Mouse (Mus musculus) kidney, embryonic 14.5 days (tissue): ENCODE measurements around the gene Nop16. TPM values are rescaled to one million over a fixed set of nuclear protein-coding genes. Genes with fewer than 3 reads are reported as not detected.
A peak's percentile ranks its signal among the peaks of the same experiment; 100 is the strongest.
"Not testable (repeated sequence)": the region's sequence is repeated elsewhere in the genome, so short reads cannot be mapped to it uniquely, and the experiment has no call there.

Experiments
- ATAC-seq: fragments of 200-750 bp; cut with Nextera tagmentation; 2 replicates; pipeline ENCODE4 v1.8.0; 2017; ENCODE audit warnings: moderate number of reproducible peaks, mild to moderate bottlenecking, moderate TSS enrichment, moderate library complexity; ENCODE audit not compliant: low FRiP score, low TSS enrichment
- H3K27ac ChIP-seq: fragments of 300-500 bp; sonication (generic); 2 replicates; pipeline ENCODE4 v1.5.1; 2014; ENCODE audit warnings: low read depth, mild to moderate bottlenecking, low read length, moderate library complexity, mixed read lengths
- H3K27me3 ChIP-seq: fragments of 300-500 bp; sonication (generic); 2 replicates; pipeline ENCODE4 v1.6.1; 2014; ENCODE audit warnings: mild to moderate bottlenecking, low read length; ENCODE audit not compliant: control insufficient read depth, insufficient read depth
- H3K36me3 ChIP-seq: fragments of 300-500 bp; sonication (generic); 2 replicates; pipeline ENCODE4 v1.6.1; 2014; ENCODE audit warnings: low read length, mixed read lengths; ENCODE audit not compliant: control insufficient read depth, insufficient read depth
- H3K4me1 ChIP-seq: fragments of 300-500 bp; sonication (generic); 2 replicates; pipeline ENCODE4 v1.6.1; 2014; ENCODE audit warnings: low read length, mixed read lengths; ENCODE audit not compliant: control insufficient read depth, insufficient read depth
- H3K4me2 ChIP-seq: fragments of 300-500 bp; sonication (generic); replicated peaks from 2 replicates; pipeline ENCODE4 v1.6.1; 2014; ENCODE audit warnings: low read depth, mild to moderate bottlenecking, low read length
- H3K4me3 ChIP-seq: fragments of 300-500 bp; sonication (generic); 2 replicates; pipeline ENCODE4 v1.5.1; 2014; ENCODE audit warnings: mild to moderate bottlenecking, low read length
- H3K9ac ChIP-seq: fragments of 300-500 bp; sonication (generic); 2 replicates; pipeline ENCODE4 v1.6.1; 2014; ENCODE audit warnings: low read depth, mild to moderate bottlenecking, low read length, moderate library complexity
- H3K9me3 ChIP-seq: fragments of 300-500 bp; sonication (generic); 2 replicates; pipeline ENCODE4 v1.6.1; 2016; ENCODE audit warnings: low read length; ENCODE audit not compliant: control insufficient read depth
- WGBS: fragments of 180-500 bp; shearing (Covaris S2); extraction: QIAGEN DNeasy Blood & Tissue Kit; methylation state at CpG from one replicate; pipeline ENCODE4 v1.1.7; 2014; 5-methylcytosine and 5-hydroxymethylcytosine counted together
- polyA plus RNA-seq: library from polyadenylated mRNA; unstranded; fragments of >200 nt; fragmentation: Nextera tagmentation; extraction: Ambion mirVana; gene quantifications from 2 replicates; pipeline ENCODE4 v1.2.1, GENCODE M21; 2014

Gene Nop16
- polyA plus RNA-seq, 1 experiment from 2014 or later: 88.6 TPM

DNA sequence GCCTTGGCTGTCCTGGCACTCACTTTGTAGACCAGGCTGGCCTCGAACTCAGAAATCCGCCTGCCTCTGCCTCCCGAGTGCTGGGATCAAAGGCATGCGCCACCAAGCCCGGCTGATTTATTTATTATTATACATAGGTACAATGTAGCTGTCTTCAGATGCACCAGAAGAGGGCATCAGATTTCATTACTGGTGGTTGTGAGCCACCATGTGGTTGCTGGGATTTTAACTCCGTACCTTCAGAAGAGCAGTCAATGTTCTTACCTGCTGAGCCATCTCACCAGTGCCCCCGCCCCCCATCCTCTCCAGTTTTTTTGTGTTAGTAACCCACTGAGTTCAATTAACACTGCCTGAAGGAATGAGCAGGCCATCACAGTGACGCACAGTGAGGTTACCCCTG lies 23.3 kb upstream of the Nop16 start:
- H3K4me3 ChIP-seq, H3K9me3 ChIP-seq, ATAC-seq, H3K4me2 ChIP-seq, H3K36me3 ChIP-seq, H3K27me3 ChIP-seq, H3K9ac ChIP-seq, H3K27ac ChIP-seq: not testable (repeated sequence)
- WGBS: 81% methylated on average over 8 of the region's 8 CpGs
- peaks cover 13% of the 10 kb centered on the region; the same call in 1 of the 2 replicates for H3K4me1 ChIP-seq

DNA sequence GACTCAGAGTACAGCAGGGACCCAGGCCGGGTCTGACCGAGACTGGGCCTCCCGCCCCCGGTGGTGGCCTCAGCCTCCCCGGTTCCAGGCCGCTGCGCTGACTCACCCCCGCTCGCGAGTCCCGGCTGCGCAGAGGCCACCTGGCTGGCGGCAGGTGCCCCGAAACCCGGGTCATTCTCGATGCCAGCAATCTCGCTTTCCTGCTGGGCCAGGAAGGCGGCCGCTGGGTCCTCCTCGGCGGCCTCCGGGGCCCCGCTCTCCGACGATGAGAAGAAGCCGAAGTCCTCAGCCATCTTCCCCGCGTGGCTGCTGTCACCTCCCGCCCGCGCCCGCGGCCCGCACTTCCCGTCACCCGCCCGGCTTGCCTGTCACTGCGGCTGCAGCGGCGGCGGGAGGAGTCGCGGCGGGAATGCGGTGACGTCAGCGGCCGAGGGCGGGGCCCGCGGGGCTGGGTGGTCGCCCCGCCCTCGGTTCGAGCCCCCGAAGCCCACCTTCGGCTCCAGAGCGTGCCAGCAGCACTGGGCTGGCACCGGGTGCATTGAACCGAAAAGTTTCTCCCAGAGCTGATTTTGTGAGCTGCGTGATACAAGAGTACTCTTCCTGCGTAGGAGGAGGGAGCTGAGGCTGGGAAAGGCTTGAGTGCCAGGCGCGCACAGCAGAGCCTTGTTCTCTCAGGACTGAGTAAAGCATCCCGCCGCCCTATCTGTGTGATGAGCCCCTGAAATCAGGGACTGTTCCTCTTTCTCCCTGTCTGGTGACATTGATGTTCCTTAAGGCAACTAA lies 21.3 kb upstream of the Nop16 start, which contains the start of gene Cltb:
Cltb (minus strand) TSS at position 373 of the 783 bp plus-strand sequence.
- Histone ChIP-seq H3K4me3 (peak within 1 kb of the TSS; percentile 60), H3K9ac (peak within 1 kb of the TSS; percentile 76), H3K27me3 (no peaks in the 10 kb centered on the region), H3K27ac (peak within 1 kb of the TSS; percentile 15; the same call in 1 of the 2 replicates), H3K36me3 (0 out of 2 replicates have a peak, but pooled peaks cover 5% of the 10 kb centered on the region), H3K4me2 (peak within 1 kb of the TSS; percentile 89), H3K9me3 (no peaks in the 10 kb centered on the region), H3K4me1 (peaks cover 13% of the 10 kb centered on the region; the same call in 1 of the 2 replicates)
- peak; percentile 65 for ATAC-seq
- WGBS: under 1% methylated on average over 63 of the region's 66 CpGs

DNA sequence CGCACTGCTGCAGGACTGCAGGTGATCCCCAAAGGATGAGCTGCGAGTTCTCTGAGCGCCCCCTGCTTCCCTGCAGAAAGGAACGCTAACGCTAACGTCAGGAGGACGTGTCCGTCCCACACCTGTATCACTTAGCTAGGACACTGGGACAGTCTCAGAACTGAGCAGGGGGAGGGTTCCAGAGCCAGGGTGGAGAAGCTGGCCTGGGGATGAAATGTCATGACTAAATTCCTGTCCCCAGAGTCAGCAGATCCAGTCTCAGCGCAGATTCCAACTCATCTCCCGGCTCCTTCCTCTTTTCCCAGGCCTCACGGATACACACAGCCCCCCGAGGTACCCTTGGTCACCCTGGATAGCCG lies 20.7 kb upstream of the Nop16 start:
- peak overlapping the region; percentile 15; the same call in 1 of the 2 replicates for H3K27ac ChIP-seq
- peaks cover 13% of the 10 kb centered on the region; the same call in 1 of the 2 replicates for H3K4me1 ChIP-seq
- peak overlapping the region; percentile 76 for H3K9ac ChIP-seq
- 0 out of 2 replicates have a peak, but pooled peaks cover 5% of the 10 kb centered on the region for H3K36me3 ChIP-seq
- ATAC-seq: peak; percentile 29; the same call in 1 of the 2 replicates
- peak overlapping the region; percentile 89 for H3K4me2 ChIP-seq
- no peaks in the 10 kb centered on the region for H3K9me3 ChIP-seq
- peak overlapping the region; percentile 60 for H3K4me3 ChIP-seq
- no peaks in the 10 kb centered on the region for H3K27me3 ChIP-seq
- 8% methylated on average over 13 of the region's 13 CpGs for WGBS

DNA sequence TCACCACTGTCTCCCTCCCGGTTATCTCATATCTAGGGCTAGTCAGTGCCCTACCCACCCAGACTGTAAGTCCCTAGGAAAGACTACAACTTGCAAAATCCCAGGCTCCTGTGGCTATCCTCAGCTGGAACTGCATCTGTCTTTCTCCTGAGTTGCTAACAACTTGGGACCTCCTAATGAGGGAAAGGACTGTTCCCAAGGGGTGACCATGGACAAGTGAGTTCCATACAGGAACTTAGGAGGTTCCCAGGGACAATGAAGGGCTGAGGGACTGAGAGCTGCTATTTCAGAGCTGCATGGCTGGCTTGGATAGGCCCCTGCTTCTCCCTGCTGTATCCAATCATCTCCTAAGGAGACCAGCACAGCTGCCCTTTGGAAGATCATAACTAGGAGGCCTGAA lies 19.4 kb upstream of the Nop16 start:
- no peaks in the 10 kb centered on the region for H3K9me3 ChIP-seq
- no peak overlapping the region for H3K27ac ChIP-seq
- no peak overlapping the region for H3K9ac ChIP-seq
- peaks cover 13% of the 10 kb centered on the region; the same call in 1 of the 2 replicates for H3K4me1 ChIP-seq
- H3K4me3 ChIP-seq: no peak overlapping the region
- peaks cover 5% of the 10 kb centered on the region; the same call in 1 of the 2 replicates for H3K36me3 ChIP-seq
- H3K27me3 ChIP-seq: no peaks in the 10 kb centered on the region
- no peak for ATAC-seq
- 35% methylated on average over 1 of the region's 1 CpGs for WGBS
- no peak overlapping the region; the same call in 1 of the 2 replicates for H3K4me2 ChIP-seq

DNA sequence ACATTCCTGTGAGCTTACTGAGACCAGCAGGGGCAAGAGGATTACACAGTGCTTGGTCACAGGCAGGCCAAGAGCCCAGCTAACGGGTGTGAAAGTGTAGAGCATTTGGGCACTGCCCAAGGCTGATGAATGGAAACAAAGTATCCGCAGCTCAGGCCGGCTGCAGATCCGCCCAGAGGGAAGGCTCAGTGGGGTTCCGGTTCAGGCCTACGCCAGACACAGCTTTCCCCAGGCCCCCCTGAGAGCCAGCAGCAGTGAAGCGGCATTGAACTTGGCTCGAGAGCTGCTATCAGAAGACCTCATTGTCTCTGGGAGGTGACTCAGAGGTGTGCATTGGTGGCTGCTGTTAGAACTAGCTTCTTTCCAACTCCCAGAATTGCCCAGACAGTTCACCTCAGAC lies 18.8 kb upstream of the Nop16 start:
- peaks cover 13% of the 10 kb centered on the region; the same call in 1 of the 2 replicates for H3K4me1 ChIP-seq
- no peaks in the 10 kb centered on the region for H3K27me3 ChIP-seq
- H3K9ac ChIP-seq: no peak overlapping the region
- 34% methylated on average over 8 of the region's 8 CpGs for WGBS
- no peak overlapping the region for H3K27ac ChIP-seq
- ATAC-seq: no peak
- no peaks in the 10 kb centered on the region for H3K9me3 ChIP-seq
- H3K4me2 ChIP-seq: no peak overlapping the region
- H3K36me3 ChIP-seq: peaks cover 5% of the 10 kb centered on the region; the same call in 1 of the 2 replicates
- no peak overlapping the region for H3K4me3 ChIP-seq

DNA sequence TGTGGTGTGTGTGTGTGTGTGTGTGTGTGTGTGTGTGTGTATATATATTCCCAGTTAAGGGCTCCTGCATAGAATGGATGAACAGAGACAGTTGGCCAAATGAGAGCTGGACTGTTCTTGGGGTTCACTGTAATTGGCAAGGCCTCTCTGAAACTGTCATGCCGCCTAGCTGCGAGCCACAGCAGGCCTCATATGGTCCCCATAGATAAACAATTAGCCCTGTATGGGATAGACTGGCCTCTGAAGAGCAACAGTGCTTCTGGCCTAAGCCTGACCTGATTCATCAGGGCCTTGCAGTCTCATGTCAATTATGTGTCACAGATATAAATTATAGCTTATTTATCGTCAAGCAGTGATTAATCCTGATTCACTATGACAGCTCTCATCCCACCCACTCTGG lies 18.1 kb upstream of the Nop16 start:
- Histone ChIP-seq H3K4me2 (no peak overlapping the region), H3K4me1 (peaks cover 13% of the 10 kb centered on the region; the same call in 1 of the 2 replicates), H3K4me3 (no peak overlapping the region), H3K27me3 (no peaks in the 10 kb centered on the region), H3K9me3 (no peaks in the 10 kb centered on the region), H3K9ac (no peak overlapping the region), H3K36me3 (peaks cover 5% of the 10 kb centered on the region; the same call in 1 of the 2 replicates), H3K27ac (no peak overlapping the region)
- whole genome bisulfite sequencing: 76% methylated on average over 3 of the region's 3 CpGs
- ATAC-seq: no peak

DNA sequence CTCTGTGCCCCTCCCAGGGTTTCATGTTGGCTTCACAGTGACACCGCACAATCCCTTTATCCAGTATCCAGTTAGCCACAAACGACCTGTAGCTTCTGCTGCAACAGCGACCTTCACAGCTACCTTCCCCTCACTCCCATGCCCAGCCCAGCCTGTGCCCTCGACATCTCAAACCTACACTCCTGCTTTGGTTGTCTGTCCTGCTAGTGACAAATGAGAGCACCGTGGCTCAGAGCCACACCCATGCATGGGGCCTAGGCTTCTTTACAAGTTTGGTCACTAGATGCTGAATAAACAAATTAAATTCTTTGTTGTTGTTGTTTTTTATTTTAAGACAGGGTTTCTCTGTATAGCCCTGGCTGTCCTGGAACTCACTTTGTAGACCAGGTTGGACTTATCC lies 17.3 kb upstream of the Nop16 start:
- no peak overlapping the region for H3K27ac ChIP-seq
- no peak overlapping the region for H3K4me3 ChIP-seq
- H3K27me3 ChIP-seq: no peaks in the 10 kb centered on the region
- H3K4me2 ChIP-seq: no peak overlapping the region
- H3K9me3 ChIP-seq: no peaks in the 10 kb centered on the region
- peaks cover 5% of the 10 kb centered on the region; the same call in 1 of the 2 replicates for H3K36me3 ChIP-seq
- no peak overlapping the region for H3K9ac ChIP-seq
- ATAC-seq: no peak
- 66% methylated on average over 5 of the region's 5 CpGs for WGBS
- H3K4me1 ChIP-seq: peaks cover 13% of the 10 kb centered on the region; the same call in 1 of the 2 replicates

DNA sequence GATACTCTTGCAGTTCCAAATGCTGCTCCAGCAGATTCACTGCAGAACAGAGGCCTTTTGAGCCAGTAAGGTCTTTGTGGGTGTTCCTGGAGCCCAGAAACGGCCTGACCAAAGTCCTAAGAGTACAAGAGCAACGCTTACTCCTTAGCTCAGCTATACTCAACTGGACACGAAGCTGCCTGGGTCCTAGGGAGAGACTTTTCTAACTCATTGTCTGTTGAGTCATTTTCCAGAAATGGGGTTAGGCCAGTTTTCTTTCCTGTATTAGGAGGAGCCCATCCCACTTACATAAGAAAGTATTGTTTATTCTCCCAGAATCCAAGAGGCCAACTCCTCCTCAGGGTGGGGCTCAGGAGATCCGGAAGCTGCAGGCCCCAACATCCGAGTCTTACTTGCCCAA lies 15.5 kb upstream of the Nop16 start:
- H3K27ac ChIP-seq: no peak overlapping the region
- no peak for ATAC-seq
- no peak overlapping the region for H3K4me3 ChIP-seq
- H3K27me3 ChIP-seq: no peaks in the 10 kb centered on the region
- no peak overlapping the region for H3K4me2 ChIP-seq
- WGBS: 76% methylated on average over 5 of the region's 5 CpGs
- H3K36me3 ChIP-seq: peaks cover 5% of the 10 kb centered on the region; the same call in 1 of the 2 replicates
- peaks cover 9% of the 10 kb centered on the region; the same call in 1 of the 2 replicates for H3K4me1 ChIP-seq
- no peak overlapping the region for H3K9ac ChIP-seq
- H3K9me3 ChIP-seq: no peaks in the 10 kb centered on the region

DNA sequence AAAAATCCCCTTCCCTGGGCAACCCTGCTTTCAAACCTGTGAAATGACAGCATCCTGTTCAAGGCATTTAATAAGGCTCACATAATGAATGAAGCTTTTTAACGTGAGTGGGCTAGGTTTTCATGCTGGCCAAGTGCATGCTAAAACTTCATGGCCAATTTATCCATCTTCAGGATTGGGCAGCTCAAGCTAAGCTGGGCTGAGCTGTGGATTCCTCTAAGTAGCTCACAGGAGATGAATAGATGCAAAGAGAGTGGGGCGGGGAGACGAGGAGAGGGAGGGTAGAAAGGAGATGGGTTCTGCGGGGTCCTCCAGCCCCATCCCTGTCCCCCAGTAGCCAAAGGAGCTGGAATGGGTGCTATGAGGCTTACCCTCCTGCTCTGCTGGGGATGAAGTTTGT lies 14.3 kb upstream of the Nop16 start:
- Histone ChIP-seq H3K4me1 (0 out of 2 replicates have a peak, but pooled peaks cover 2% of the 10 kb centered on the region), H3K4me3 (no peak overlapping the region), H3K36me3 (peaks cover 7% of the 10 kb centered on the region; the same call in 1 of the 2 replicates), H3K27me3 (no peaks in the 10 kb centered on the region), H3K4me2 (no peak overlapping the region), H3K9me3 (no peaks in the 10 kb centered on the region), H3K27ac (no peak overlapping the region), H3K9ac (no peak overlapping the region)
- 69% methylated on average over 4 of the region's 4 CpGs for WGBS
- no peak for ATAC-seq
